Mouse (Mus musculus) heart, adult 8-10 months (tissue): ENCODE measurements around the gene Gng2. TPM values are rescaled to one million over a fixed set of nuclear protein-coding genes. Genes with fewer than 3 reads are reported as not detected.
"Not testable (repeated sequence)": the region's sequence is repeated elsewhere in the genome, so short reads cannot be mapped to it uniquely, and the experiment has no call there.

Experiments
- DNase-seq: peaks from one replicate; pipeline ENCODE4 v3.0.0; 2022; ENCODE audit warnings: low spot score
- total RNA-seq, 4 experiments: library from RNA; stranded (reverse); gene quantifications; 2 replicates each; pipeline ENCODE4 v1.2.4; 2022

Gene Gng2
- total RNA-seq, 4 experiments from 2014 or later: 9.1 to 14.0 (median 11.4) TPM

- DNase-seq: no peak
Observed at GRCm38 (mm10) chr14:19938545-19938944, 38.9 kb downstream of the Gng2 start.

- DNase-seq: no peak
Observed at GRCm38 (mm10) chr14:19935084-19935483, 42.3 kb downstream of the Gng2 start.

- peak; percentile 43 for DNase-seq
Observed at GRCm38 (mm10) chr14:19933314-19933713, 44.1 kb downstream of the Gng2 start.

- DNase-seq: no peak
Observed at GRCm38 (mm10) chr14:19927879-19928278, 49.5 kb downstream of the Gng2 start.

- no peak for DNase-seq
Observed at GRCm38 (mm10) chr14:19927156-19927555, 50.3 kb downstream of the Gng2 start.

GRCm38 (mm10) chr14:19926312-19926711 lies 51.1 kb downstream of the Gng2 start:
- no peak for DNase-seq

GRCm38 (mm10) chr14:19925157-19925556 lies 52.3 kb downstream of the Gng2 start:
- no peak for DNase-seq

GRCm38 (mm10) chr14:19924086-19924485 lies 53.3 kb downstream of the Gng2 start:
- DNase-seq: no peak

- DNase-seq: no peak
Observed at GRCm38 (mm10) chr14:19920254-19920691, 57.2 kb downstream of the Gng2 start.

GRCm38 (mm10) chr14:19919789-19920188 lies 57.6 kb downstream of the Gng2 start:
- DNase-seq: no peak

- no peak for DNase-seq
Observed at GRCm38 (mm10) chr14:19917534-19917933, 59.9 kb downstream of the Gng2 start.

- DNase-seq: no peak
Observed at GRCm38 (mm10) chr14:19916315-19916714, 61.1 kb downstream of the Gng2 start.

- DNase-seq: no peak
Observed at GRCm38 (mm10) chr14:19912891-19913290, 64.5 kb downstream of the Gng2 start.

- peak; percentile 60 for DNase-seq
Observed at GRCm38 (mm10) chr14:19905615-19906014, 71.8 kb downstream of the Gng2 start.

GRCm38 (mm10) chr14:19904821-19905220 lies 72.6 kb downstream of the Gng2 start:
- no peak for DNase-seq

GRCm38 (mm10) chr14:19904031-19904430 lies 73.4 kb downstream of the Gng2 start:
- DNase-seq: peak; percentile 16

- no peak for DNase-seq
Observed at GRCm38 (mm10) chr14:19900492-19900891, 76.9 kb downstream of the Gng2 start.

- DNase-seq: peak; percentile 27
Observed at GRCm38 (mm10) chr14:19887569-19887968, 89.9 kb downstream of the Gng2 start.

GRCm38 (mm10) chr14:19884431-19884830 lies 93.0 kb downstream of the Gng2 start:
- not testable (repeated sequence) for DNase-seq

- no peak for DNase-seq
Observed at GRCm38 (mm10) chr14:19874201-19874807, 103.1 kb downstream of the Gng2 start.

GRCm38 (mm10) chr14:19867286-19867935 lies 110.0 kb downstream of the Gng2 start:
- DNase-seq: no peak

GRCm38 (mm10) chr14:19865121-19865520 lies 112.3 kb downstream of the Gng2 start:
- DNase-seq: not testable (repeated sequence)

- DNase-seq: no peak
Observed at GRCm38 (mm10) chr14:19861311-19862080, 115.9 kb downstream of the Gng2 start.
